Mouse (Mus musculus) heart, embryonic 11.5 days (tissue): ENCODE data around the gene Zcwpw1. TPM values are rescaled to one million over a fixed set of nuclear protein-coding genes. Genes with fewer than 3 reads are reported as not detected.
"Not testable (repeated sequence)": the region's sequence is repeated elsewhere in the genome, so short reads cannot be mapped to it uniquely, and the experiment has no call there.

Experiments used
- ATAC-seq: fragments of 200-750 bp; cut with Nextera tagmentation; replicated peaks from 2 replicates; pipeline ENCODE4 v1.8.0; 2017; ENCODE audit warnings: moderate library complexity; ENCODE audit not compliant: insufficient number of reproducible peaks, low FRiP score, low TSS enrichment
- H3K27ac ChIP-seq: fragments of 300-500 bp; sonication (generic); 2 replicates; pipeline ENCODE4 v1.5.1; 2014; ENCODE audit warnings: mild to moderate bottlenecking, low read depth, low read length
- H3K27me3 ChIP-seq: fragments of 300-500 bp; sonication (generic); 2 replicates; pipeline ENCODE4 v1.6.1; 2014; ENCODE audit warnings: mild to moderate bottlenecking, low read length, mixed read lengths; ENCODE audit not compliant: control insufficient read depth, insufficient read depth
- H3K36me3 ChIP-seq: fragments of 300-500 bp; sonication (generic); 2 replicates; pipeline ENCODE4 v1.6.1; 2014; ENCODE audit warnings: mild to moderate bottlenecking, low read length, moderate library complexity, mixed read lengths; ENCODE audit not compliant: control insufficient read depth, insufficient read depth
- H3K4me1 ChIP-seq: fragments of 300-500 bp; sonication (generic); 2 replicates; pipeline ENCODE4 v1.6.1; 2014; ENCODE audit warnings: low read length; ENCODE audit not compliant: control insufficient read depth, insufficient read depth
- H3K4me2 ChIP-seq: fragments of 300-500 bp; sonication (generic); 2 replicates; pipeline ENCODE4 v1.6.1; 2014; ENCODE audit warnings: mild to moderate bottlenecking, moderate library complexity
- H3K4me3 ChIP-seq: fragments of 300-500 bp; sonication (generic); 2 replicates; pipeline ENCODE4 v1.5.1; 2014; ENCODE audit warnings: low read depth, low read length
- H3K9ac ChIP-seq: fragments of 300-500 bp; sonication (generic); 2 replicates; pipeline ENCODE4 v1.6.1; 2014; ENCODE audit warnings: mild to moderate bottlenecking, low read depth, low read length, moderate library complexity
- H3K9me3 ChIP-seq: fragments of 300-500 bp; sonication (generic); replicated peaks from 2 replicates; pipeline ENCODE4 v1.6.1; 2016; ENCODE audit warnings: low read length; ENCODE audit not compliant: control insufficient read depth
- WGBS: fragments of 180-500 bp; shearing (Covaris S2); extraction: QIAGEN DNeasy Blood & Tissue Kit; methylation state at CpG from one replicate; pipeline ENCODE4 v1.1.7; 2014; ENCODE audit not compliant: insufficient replicate concordance; 5-methylcytosine and 5-hydroxymethylcytosine counted together
- polyA plus RNA-seq: library from polyadenylated mRNA; unstranded; fragments of >200 nt; fragmentation: Nextera tagmentation; extraction: Ambion mirVana; gene quantifications from 2 replicates; pipeline ENCODE4 v1.2.1, GENCODE M21; 2014

The Zcwpw1 gene
- polyA plus RNA-seq, 1 experiment from 2014 or later = 13.7 TPM

DNA sequence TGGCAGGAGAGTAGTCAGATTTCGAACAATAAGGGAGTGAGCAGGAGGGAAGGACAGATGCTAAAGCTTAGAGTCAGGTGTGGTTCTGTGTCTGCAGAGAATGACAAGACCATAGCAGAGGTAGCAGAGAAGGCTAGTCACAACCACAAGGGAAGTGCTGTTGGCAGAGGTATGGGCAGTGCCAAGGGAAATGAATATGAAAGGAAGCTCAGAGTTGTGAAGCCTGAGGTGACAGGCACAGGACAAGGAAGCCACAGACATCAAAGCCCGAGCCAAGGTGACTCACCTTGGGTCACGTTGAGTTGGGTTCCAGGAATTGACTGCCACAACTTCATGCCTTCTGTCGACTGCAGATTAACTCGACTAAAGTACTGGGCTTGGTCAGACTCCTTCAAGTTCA, 69.3 kb downstream of the Zcwpw1 start:
- not testable (repeated sequence) for H3K9ac ChIP-seq, H3K36me3 ChIP-seq, H3K4me3 ChIP-seq, H3K4me1 ChIP-seq, H3K27me3 ChIP-seq, ATAC-seq, H3K4me2 ChIP-seq, H3K27ac ChIP-seq, H3K9me3 ChIP-seq
- WGBS = 65% methylated on average over 4 of the region's 5 CpGs

DNA sequence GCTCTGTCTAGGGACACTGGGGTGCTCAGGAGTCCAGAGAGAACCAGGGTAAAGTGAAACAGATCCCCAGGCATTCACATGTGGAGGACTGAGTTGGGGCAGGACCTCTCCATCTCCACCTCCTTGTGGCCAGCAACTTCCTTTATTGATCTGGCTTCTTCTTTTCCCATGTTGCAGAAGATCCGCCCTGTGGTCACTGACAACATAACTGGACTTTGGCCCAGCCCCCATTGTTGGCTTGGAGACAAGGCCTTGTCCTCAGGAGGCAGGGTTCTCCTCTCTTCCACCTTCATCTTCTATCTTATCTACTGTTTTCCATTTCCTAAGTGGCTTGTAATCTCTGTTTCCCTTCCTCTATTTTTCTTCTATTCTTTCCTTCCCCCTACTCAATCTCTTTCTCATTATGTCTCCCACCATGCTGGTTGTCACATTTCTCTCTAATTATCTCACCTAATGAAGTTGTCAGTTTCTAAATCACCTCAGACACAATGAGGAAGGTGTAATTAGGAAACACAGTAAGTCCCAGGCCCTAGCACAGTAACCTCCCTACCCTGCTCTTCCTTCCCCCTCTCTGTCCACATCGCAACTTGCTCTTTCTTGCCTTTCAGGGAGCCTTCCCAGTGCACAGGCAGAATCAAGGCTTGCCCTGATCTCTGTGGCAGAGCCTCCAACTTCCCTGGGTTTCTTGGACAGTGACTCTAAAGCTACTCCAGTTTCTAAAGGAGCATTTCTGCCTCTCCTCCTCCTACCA, 70.5 kb downstream of the Zcwpw1 start, which contains the start of gene Pilrb1:
Gene Pilrb1, minus strand, starts transcription at position 147 of the 751 bp plus-strand sequence.
- H3K4me3 ChIP-seq, H3K9me3 ChIP-seq, ATAC-seq, H3K27me3 ChIP-seq, H3K27ac ChIP-seq, H3K9ac ChIP-seq, H3K4me1 ChIP-seq, H3K36me3 ChIP-seq, H3K4me2 ChIP-seq: not testable (repeated sequence)
- 55% methylated on average over 2 of the region's 2 CpGs for WGBS

GRCm38 (mm10) chr5:137864008-137864407, 76.4 kb downstream of the Zcwpw1 start:
- H3K4me2 ChIP-seq, H3K9ac ChIP-seq, H3K27ac ChIP-seq, H3K27me3 ChIP-seq, H3K9me3 ChIP-seq, H3K36me3 ChIP-seq, H3K4me3 ChIP-seq, H3K4me1 ChIP-seq, ATAC-seq: not testable (repeated sequence)
- WGBS = 74% methylated on average over 1 of the region's 1 CpGs

DNA sequence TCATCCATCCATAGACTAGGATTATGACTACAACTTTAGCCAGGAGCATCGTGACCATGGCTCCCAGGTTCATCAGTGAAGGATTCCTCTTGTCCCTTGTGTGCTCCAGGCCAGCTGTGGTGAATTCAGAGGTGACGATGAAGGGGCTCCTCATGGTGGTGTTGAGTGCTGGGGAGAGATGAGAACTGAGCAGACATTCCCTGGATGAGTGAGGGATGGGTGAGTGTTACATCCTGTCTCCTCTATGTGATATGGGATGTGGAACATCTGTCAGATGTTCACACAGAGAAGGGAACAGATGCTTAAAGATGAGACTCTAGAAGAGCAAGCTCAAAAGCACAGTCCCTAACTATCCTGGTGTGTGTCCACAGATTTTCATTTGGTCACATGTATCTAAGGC, 81.0 kb downstream of the Zcwpw1 start:
- H3K9ac ChIP-seq, H3K4me2 ChIP-seq, H3K9me3 ChIP-seq, H3K4me1 ChIP-seq, ATAC-seq, H3K36me3 ChIP-seq, H3K27me3 ChIP-seq, H3K27ac ChIP-seq, H3K4me3 ChIP-seq: not testable (repeated sequence)
- WGBS = 57% methylated on average over 2 of the region's 2 CpGs

- H3K9ac ChIP-seq, H3K27ac ChIP-seq, ATAC-seq, H3K9me3 ChIP-seq, H3K27me3 ChIP-seq, H3K36me3 ChIP-seq, H3K4me1 ChIP-seq, H3K4me3 ChIP-seq, H3K4me2 ChIP-seq: not testable (repeated sequence)
- 53% methylated on average over 2 of the region's 3 CpGs for WGBS
Observed at GRCm38 (mm10) chr5:137871644-137872380, 84.2 kb downstream of the Zcwpw1 start, which contains the start of gene Pilrb2. Pilrb2 (minus strand) TSS chr5:137871815.

Other genes starting within 250 kb of the Zcwpw1 start
- gene Actl6b, start 234.3 kb upstream of the Zcwpw1 start, polyA plus RNA-seq = 0.65 and 1.0 TPM in 2 replicates
- 2.3 and 3.5 TPM in 2 replicates for gene Tfr2, start 218.0 kb upstream of the Zcwpw1 start, polyA plus RNA-seq
- gene Mospd3, start 186.7 kb upstream of the Zcwpw1 start, polyA plus RNA-seq = 13.9 and 16.0 TPM in 2 replicates
- 120 and 134 TPM in 2 replicates for gene Pcolce, start 174.0 kb upstream of the Zcwpw1 start, polyA plus RNA-seq
- gene Fbxo24, start 158.8 kb upstream of the Zcwpw1 start, polyA plus RNA-seq = not detected in 2 replicates
- 26.0 and 28.0 TPM in 2 replicates for gene Lrch4, start 158.7 kb upstream of the Zcwpw1 start, polyA plus RNA-seq
- gene Gm20605, start 158.6 kb upstream of the Zcwpw1 start, polyA plus RNA-seq = 5.9 and 6.5 TPM in 2 replicates
- 3.9 and 5.6 TPM in 2 replicates for gene Sap25, start 146.5 kb upstream of the Zcwpw1 start, polyA plus RNA-seq
- 0.23 TPM in 2 replicates for gene Irs3, start 142.1 kb upstream of the Zcwpw1 start, polyA plus RNA-seq
- gene Agfg2, start 103.1 kb upstream of the Zcwpw1 start, polyA plus RNA-seq = 19.9 TPM in 2 replicates
- gene Nyap1, start 46.2 kb upstream of the Zcwpw1 start, polyA plus RNA-seq = 0.47 and 1.0 TPM in 2 replicates
- 139 and 147 TPM in 2 replicates for gene Tsc22d4, start 42.1 kb upstream of the Zcwpw1 start, polyA plus RNA-seq
- 29.9 and 35.3 TPM in 2 replicates for gene Ppp1r35, start 8.9 kb upstream of the Zcwpw1 start, polyA plus RNA-seq
- gene Mepce, start 143 bp upstream of the Zcwpw1 start, polyA plus RNA-seq = 7.4 and 9.2 TPM in 2 replicates
- gene Pilra, start 48.5 kb downstream of the Zcwpw1 start, polyA plus RNA-seq = 2.1 and 2.9 TPM in 2 replicates
- gene Pilrb1, start 70.3 kb downstream of the Zcwpw1 start, polyA plus RNA-seq = 0.13 and 0.84 TPM in 2 replicates
- 2.1 and 2.7 TPM in 2 replicates for gene Pilrb2, start 84.0 kb downstream of the Zcwpw1 start, polyA plus RNA-seq
- 0.09 TPM in 1 of 2 replicates, not detected in the other for gene Cyp3a13, start 133.8 kb downstream of the Zcwpw1 start, polyA plus RNA-seq
- gene Gjc3, start 175.3 kb downstream of the Zcwpw1 start, polyA plus RNA-seq = not detected in 2 replicates
- gene Azgp1, start 193.7 kb downstream of the Zcwpw1 start, polyA plus RNA-seq = not detected in 2 replicates
- not detected in 2 replicates for gene Smok3a, start 233.5 kb downstream of the Zcwpw1 start, polyA plus RNA-seq
- gene Smok3b, start 233.6 kb downstream of the Zcwpw1 start, polyA plus RNA-seq = not detected in 2 replicates